Mouse (Mus musculus) liver, embryonic 13.5 days (tissue): ENCODE results near the gene Psmd1. TPM values are rescaled to one million over a fixed set of nuclear protein-coding genes. Genes with fewer than 3 reads are reported as not detected.
A peak's percentile ranks its signal among the peaks of the same experiment; 100 is the strongest.

Source experiments
- ATAC-seq: fragments of 200-750 bp; cut with Nextera tagmentation; 2 replicates; pipeline ENCODE4 v1.8.0; 2017; ENCODE audit warnings: low read depth, mild to moderate bottlenecking, moderate number of reproducible peaks, moderate library complexity
- DNase-seq: peaks from one replicate; pipeline ENCODE4 v3.0.0; 2022
- H3K27ac ChIP-seq: fragments of 300-500 bp; sonication (generic); 2 replicates; pipeline ENCODE4 v1.5.1; 2015; ENCODE audit warnings: moderate library complexity, mild to moderate bottlenecking, inconsistent platforms
- H3K27me3 ChIP-seq: fragments of 300-500 bp; sonication (generic); 2 replicates; pipeline ENCODE4 v1.6.1; 2015; ENCODE audit warnings: mild to moderate bottlenecking, inconsistent platforms
- H3K36me3 ChIP-seq: fragments of 300-500 bp; sonication (generic); 2 replicates; pipeline ENCODE4 v1.6.1; 2015; ENCODE audit warnings: mild to moderate bottlenecking, inconsistent platforms
- H3K4me1 ChIP-seq: fragments of 300-500 bp; sonication (generic); replicated peaks from 2 replicates; pipeline ENCODE4 v1.6.1; 2015; ENCODE audit warnings: inconsistent platforms
- H3K4me2 ChIP-seq: fragments of 300-500 bp; sonication (generic); 2 replicates; pipeline ENCODE4 v1.6.1; 2015; ENCODE audit warnings: inconsistent platforms, mild to moderate bottlenecking, moderate library complexity
- H3K4me3 ChIP-seq: fragments of 300-500 bp; sonication (generic); replicated peaks from 2 replicates; pipeline ENCODE4 v1.5.1; 2015; ENCODE audit warnings: mild to moderate bottlenecking, inconsistent platforms
- H3K9ac ChIP-seq: fragments of 300-500 bp; sonication (generic); 2 replicates; pipeline ENCODE4 v1.6.1; 2015; ENCODE audit warnings: mild to moderate bottlenecking, inconsistent platforms
- H3K9me3 ChIP-seq: fragments of 300-500 bp; sonication (generic); replicated peaks from 2 replicates; pipeline ENCODE4 v1.6.1; 2016; ENCODE audit warnings: inconsistent platforms
- WGBS: fragments of 180-500 bp; shearing (Covaris S2); methylation state at CpG from one replicate; pipeline ENCODE4 v1.1.7; 2015; ENCODE audit not compliant: insufficient replicate concordance; 5-methylcytosine and 5-hydroxymethylcytosine counted together
- polyA plus RNA-seq: library from polyadenylated mRNA; unstranded; fragments of >200 nt; fragmentation: Nextera tagmentation; extraction: Ambion mirVana; gene quantifications from 2 replicates; pipeline ENCODE4 v1.2.1, GENCODE M21; 2015

The Psmd1 gene
- polyA plus RNA-seq, 1 experiment from 2014 or later, result 134 TPM

DNA sequence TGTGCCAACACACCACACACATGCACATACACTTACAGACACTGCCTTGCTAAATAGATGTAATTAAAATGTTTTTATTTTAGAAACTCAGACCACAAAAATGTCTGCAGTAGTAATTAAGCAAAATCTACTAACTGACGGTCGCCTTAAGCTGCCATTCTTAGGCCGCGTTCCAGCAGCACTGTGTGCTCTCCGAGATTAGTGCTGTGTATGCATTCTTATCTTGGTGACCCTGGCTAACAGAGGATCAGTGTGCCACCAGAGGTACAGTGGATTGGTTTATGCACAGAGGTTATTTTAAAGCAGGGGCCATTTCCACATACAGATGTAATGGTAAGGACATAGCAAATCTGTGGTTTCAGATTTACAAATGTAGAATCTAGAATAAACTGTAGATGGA is 96.9 kb downstream of the Psmd1 start:
- peak overlapping the region; percentile 59 for H3K4me2 ChIP-seq
- WGBS, result 23% methylated on average over 5 of the region's 5 CpGs

GRCm38 (mm10) chr1:86174602-86175001 is 110.4 kb downstream of the Psmd1 start:
- ATAC-seq, result no peak
- Histone ChIP-seq H3K27ac (no peak overlapping the region), H3K4me3 (no peak overlapping the region), H3K36me3 (peaks cover 50% of the 10 kb centered on the region), H3K27me3 (no peaks in the 10 kb centered on the region), H3K4me2 (no peak overlapping the region), H3K9ac (no peak overlapping the region), H3K9me3 (no peaks in the 10 kb centered on the region), H3K4me1 (0 out of 2 replicates have a peak, but pooled peaks cover 5% of the 10 kb centered on the region)
- no peak for DNase-seq
- WGBS, result 80% methylated on average over 5 of the region's 5 CpGs

More for the DNA sequence above, 96.9 kb downstream of the Psmd1 start:
- Histone ChIP-seq H3K36me3 (peaks cover 36% of the 10 kb centered on the region), H3K9me3 (no peaks in the 10 kb centered on the region), H3K27ac (peak overlapping the region; percentile 93), H3K9ac (peak overlapping the region; percentile 46), H3K4me1 (peaks cover 66% of the 10 kb centered on the region), H3K27me3 (no peaks in the 10 kb centered on the region), H3K4me3 (peak overlapping the region; percentile 15; the same call in 1 of the 2 replicates)
- ATAC-seq (peak; percentile 88), DNase-seq (peak; percentile 55)

GRCm38 (mm10) chr1:86176066-86176465 is 111.9 kb downstream of the Psmd1 start:
- H3K4me3 ChIP-seq, result no peak overlapping the region
- H3K9ac ChIP-seq, result no peak overlapping the region
- H3K4me2 ChIP-seq, result no peak overlapping the region
- H3K4me1 ChIP-seq, result 0 out of 2 replicates have a peak, but pooled peaks cover 5% of the 10 kb centered on the region
- DNase-seq, result no peak
- WGBS, result 78% methylated on average over 2 of the region's 2 CpGs
- H3K27ac ChIP-seq, result peak overlapping the region; percentile 70
- peak; percentile 47 for ATAC-seq
- H3K27me3 ChIP-seq, result no peaks in the 10 kb centered on the region
- H3K9me3 ChIP-seq, result no peaks in the 10 kb centered on the region
- peaks cover 41% of the 10 kb centered on the region for H3K36me3 ChIP-seq

- no peak overlapping the region for H3K4me2 ChIP-seq
- H3K4me3 ChIP-seq, result no peak overlapping the region
- WGBS, result 35% methylated on average over 7 of the region's 7 CpGs
- H3K27ac ChIP-seq, result no peak overlapping the region
- no peaks in the 10 kb centered on the region for H3K9me3 ChIP-seq
- H3K4me1 ChIP-seq, result peaks cover 28% of the 10 kb centered on the region
- H3K27me3 ChIP-seq, result no peaks in the 10 kb centered on the region
- ATAC-seq (peak; percentile 50), DNase-seq (peak; percentile 53)
- no peak overlapping the region for H3K9ac ChIP-seq
- peaks cover 22% of the 10 kb centered on the region for H3K36me3 ChIP-seq
These were observed 114.5 kb downstream of the Psmd1 start for GRCm38 (mm10) chr1:86178462-86179253.

- Histone ChIP-seq H3K4me1 (peaks cover 24% of the 10 kb centered on the region), H3K4me3 (no peak overlapping the region), H3K9me3 (no peaks in the 10 kb centered on the region), H3K9ac (peak overlapping the region; percentile 34), H3K4me2 (peak overlapping the region; percentile 32), H3K36me3 (0 out of 2 replicates have a peak, but pooled peaks cover 3% of the 10 kb centered on the region), H3K27ac (peak overlapping the region; percentile 57), H3K27me3 (no peaks in the 10 kb centered on the region)
- ATAC-seq (peak; percentile 78), DNase-seq (peak; percentile 45)
- WGBS, result 44% methylated on average over 5 of the region's 5 CpGs
These were observed 118.0 kb downstream of the Psmd1 start for GRCm38 (mm10) chr1:86182004-86182709.

- H3K4me2 ChIP-seq, result no peak overlapping the region
- no peak overlapping the region for H3K9ac ChIP-seq
- WGBS, result 62% methylated on average over 4 of the region's 4 CpGs
- no peaks in the 10 kb centered on the region for H3K27me3 ChIP-seq
- no peak overlapping the region for H3K4me3 ChIP-seq
- DNase-seq, result no peak
- peaks cover 24% of the 10 kb centered on the region for H3K4me1 ChIP-seq
- no peak for ATAC-seq
- H3K9me3 ChIP-seq, result no peaks in the 10 kb centered on the region
- H3K27ac ChIP-seq, result no peak overlapping the region
- H3K36me3 ChIP-seq, result peaks cover under 1% of the 10 kb centered on the region; the same call in 1 of the 2 replicates
These were observed 119.5 kb downstream of the Psmd1 start for GRCm38 (mm10) chr1:86183577-86184263.

DNA sequence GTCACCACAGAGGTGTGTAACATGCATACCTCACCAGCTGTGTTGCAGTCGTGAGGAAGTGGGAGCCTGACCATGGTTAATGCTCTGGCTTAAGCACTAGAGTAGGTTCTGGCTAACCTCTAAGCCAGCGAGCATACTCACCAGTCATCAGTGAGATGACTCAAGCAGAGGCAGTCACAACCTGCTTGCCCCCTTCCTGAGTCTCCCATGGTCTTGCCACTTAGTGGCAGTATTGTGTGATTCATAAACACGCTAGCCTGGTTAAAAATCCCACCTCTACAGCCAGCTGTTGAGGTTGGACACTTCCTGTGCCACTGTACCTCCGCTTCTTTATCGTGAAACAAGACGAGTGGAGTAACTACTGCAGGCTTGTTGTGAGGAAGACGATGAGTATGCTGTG is 122.6 kb downstream of the Psmd1 start:
- ATAC-seq (no peak), DNase-seq (no peak)
- no peak overlapping the region for H3K4me2 ChIP-seq
- peaks cover 24% of the 10 kb centered on the region for H3K4me1 ChIP-seq
- H3K27ac ChIP-seq, result no peak overlapping the region
- peaks cover 12% of the 10 kb centered on the region; the same call in 1 of the 2 replicates for H3K36me3 ChIP-seq
- H3K9me3 ChIP-seq, result no peaks in the 10 kb centered on the region
- H3K4me3 ChIP-seq, result no peak overlapping the region
- 50% methylated on average over 7 of the region's 7 CpGs for WGBS
- H3K27me3 ChIP-seq, result no peaks in the 10 kb centered on the region
- no peak overlapping the region for H3K9ac ChIP-seq

- Histone ChIP-seq H3K9me3 (no peaks in the 10 kb centered on the region), H3K9ac (no peak overlapping the region), H3K27ac (no peak overlapping the region), H3K4me1 (peaks cover 13% of the 10 kb centered on the region), H3K4me3 (no peak overlapping the region), H3K36me3 (peaks cover 12% of the 10 kb centered on the region; the same call in 1 of the 2 replicates), H3K27me3 (no peaks in the 10 kb centered on the region), H3K4me2 (no peak overlapping the region)
- no peak for ATAC-seq
- no peak for DNase-seq
- 51% methylated on average over 2 of the region's 2 CpGs for WGBS
These were observed 123.7 kb downstream of the Psmd1 start for GRCm38 (mm10) chr1:86187856-86188255.

DNA sequence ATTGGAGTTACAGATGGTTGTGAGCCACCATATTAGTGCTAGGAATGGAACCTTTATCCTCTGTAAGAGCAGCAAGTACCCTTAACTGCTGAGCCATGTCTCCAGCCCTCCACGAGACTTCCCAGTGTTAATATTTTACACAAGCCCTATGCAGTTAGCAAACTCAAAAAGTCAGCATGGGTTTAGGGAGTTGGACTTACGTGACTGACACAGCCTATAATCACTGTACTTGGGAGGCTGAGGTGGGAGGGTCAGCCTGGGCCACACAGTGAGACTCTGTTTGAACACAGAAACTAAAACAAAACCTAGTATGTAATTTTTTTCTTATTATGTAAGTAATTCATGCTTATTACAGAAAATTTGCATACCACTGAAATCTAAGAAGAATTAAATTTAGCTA is 124.1 kb downstream of the Psmd1 start:
- Histone ChIP-seq H3K27me3 (no peaks in the 10 kb centered on the region), H3K4me3 (no peak overlapping the region), H3K27ac (no peak overlapping the region), H3K4me2 (no peak overlapping the region), H3K36me3 (peaks cover 12% of the 10 kb centered on the region; the same call in 1 of the 2 replicates), H3K9ac (no peak overlapping the region), H3K9me3 (no peaks in the 10 kb centered on the region), H3K4me1 (peaks cover 10% of the 10 kb centered on the region)
- DNase-seq (no peak), ATAC-seq (no peak)
- 75% methylated on average over 2 of the region's 2 CpGs for WGBS
